Mouse (Mus musculus) MEL (cell line): ENCODE data around the gene Lmod1. TPM values are rescaled to one million over a fixed set of nuclear protein-coding genes. Genes with fewer than 3 reads are reported as not detected.

Experiments used
- DNase-seq: peaks from one replicate; pipeline ENCODE4 v3.0.0; 2011; ENCODE audit warnings: low read depth, low spot score
- H3K27ac ChIP-seq: 2 replicates; pipeline ENCODE4 v1.5.1; 2012; ENCODE audit warnings: low read depth, mild to moderate bottlenecking, control low read depth, low read length, moderate library complexity; ENCODE audit not compliant: control insufficient read depth
- H3K27me3 ChIP-seq, 2 experiments: fragments of 150-350 bp in 1 of 2; sonication (generic) in 1 of 2; 2 replicates each; pipeline ENCODE4 v1.6.1; 2012; ENCODE audit warnings: low read length in 2 of 2, mild to moderate bottlenecking in 2 of 2, improper control_type of control experiment in 1 of 2, moderate library complexity in 1 of 2; ENCODE audit not compliant: insufficient read depth in 2 of 2, control insufficient read depth in 1 of 2
- H3K36me3 ChIP-seq, 2 experiments: 2 replicates each; pipeline ENCODE4 v1.6.1; 2012 to 2014; ENCODE audit warnings: low read length in 2 of 2, improper control_type of control experiment in 1 of 2, inconsistent platforms in 1 of 2, mild to moderate bottlenecking in 1 of 2; ENCODE audit not compliant: insufficient read depth in 2 of 2, control insufficient read depth in 1 of 2
- H3K4me1 ChIP-seq, 2 experiments: fragments of 150-350 bp in 1 of 2; sonication (generic) in 1 of 2; 2 replicates each; pipeline ENCODE4 v1.6.1; 2012; ENCODE audit warnings: low read length in 2 of 2, improper control_type of control experiment in 1 of 2, mild to moderate bottlenecking in 1 of 2; ENCODE audit not compliant: insufficient read depth in 2 of 2, control insufficient read depth in 1 of 2
- H3K4me3 ChIP-seq, 2 experiments: fragments of 150-350 bp in 1 of 2; sonication (generic) in 1 of 2; 2 replicates each; pipeline ENCODE4 v1.5.1; 2012; ENCODE audit warnings: low read depth in 2 of 2, low read length in 2 of 2, mild to moderate bottlenecking in 2 of 2, moderate library complexity in 2 of 2, control low read depth in 1 of 2, improper control_type of control experiment in 1 of 2; ENCODE audit not compliant: control insufficient read depth in 1 of 2, insufficient read depth in 1 of 2
- H3K79me2 ChIP-seq: 2 replicates; pipeline ENCODE4 v1.6.1; 2012; ENCODE audit warnings: mild to moderate bottlenecking, low read length, moderate library complexity; ENCODE audit not compliant: control insufficient read depth, poor library complexity, insufficient read depth
- H3K9ac ChIP-seq: 2 replicates; pipeline ENCODE4 v1.6.1; 2012; ENCODE audit warnings: low read depth, mild to moderate bottlenecking, control low read depth, low read length, moderate library complexity; ENCODE audit not compliant: control insufficient read depth, poor library complexity, severe bottlenecking
- H3K9me3 ChIP-seq: fragments of 150-350 bp; sonication (generic); replicated peaks from 2 replicates; pipeline ENCODE4 v1.6.1; 2012; ENCODE audit warnings: mild to moderate bottlenecking, low read length, improper control_type of control experiment, moderate library complexity; ENCODE audit not compliant: insufficient read depth
- CHD2 ChIP-seq: IDR thresholded peaks from 2 replicates; pipeline ENCODE4 v1.6.1; 2011; ENCODE audit warnings: low read length, improper control_type of control experiment
- CTCF ChIP-seq, 3 experiments: IDR thresholded peaks in 2 of 3; conservative IDR thresholded peaks in 1 of 3; 2 replicates each; pipeline ENCODE4 v1.5.1; 2011 to 2012; ENCODE audit warnings: low read length in 3 of 3, low read depth in 2 of 3, mild to moderate bottlenecking in 2 of 3, improper control_type of control experiment in 1 of 3, inconsistent platforms in 1 of 3, mixed read lengths in 1 of 3, moderate library complexity in 1 of 3; ENCODE audit not compliant: control insufficient read depth in 1 of 3, insufficient read depth in 1 of 3, poor library complexity in 1 of 3, severe bottlenecking in 1 of 3
- E2F4 ChIP-seq: IDR thresholded peaks from 2 replicates; pipeline ENCODE4 v1.6.1; 2011; ENCODE audit warnings: low read depth, low read length, improper control_type of control experiment, borderline replicate concordance
- ELF1 ChIP-seq: IDR thresholded peaks from 2 replicates; pipeline ENCODE4 v1.6.1; 2014; ENCODE audit warnings: low read depth, mild to moderate bottlenecking, inconsistent platforms, low read length, improper control_type of control experiment, moderate library complexity
- GATA1 ChIP-seq: IDR thresholded peaks from 2 replicates; pipeline ENCODE4 v1.6.1; 2011; ENCODE audit warnings: low read depth, low read length, improper control_type of control experiment
- HCFC1 ChIP-seq: IDR thresholded peaks from 2 replicates; pipeline ENCODE4 v1.6.1; 2012; ENCODE audit warnings: low read depth, mild to moderate bottlenecking, inconsistent platforms, low read length, improper control_type of control experiment, moderate library complexity
- MAX ChIP-seq: IDR thresholded peaks from 2 replicates; pipeline ENCODE4 v1.6.1; 2011; ENCODE audit warnings: low read length, improper control_type of control experiment
- MEF2A ChIP-seq: IDR thresholded peaks from 2 replicates; pipeline ENCODE4 v1.6.1; 2014; ENCODE audit warnings: low read depth, mild to moderate bottlenecking, inconsistent platforms, low read length, improper control_type of control experiment; ENCODE audit not compliant: poor library complexity, insufficient replicate concordance, severe bottlenecking; ENCODE audit errors: extremely low read depth
- MXI1 ChIP-seq: IDR thresholded peaks from 2 replicates; pipeline ENCODE4 v1.6.1; 2011; ENCODE audit warnings: mild to moderate bottlenecking, low read depth, low read length, improper control_type of control experiment
- MYB ChIP-seq: IDR thresholded peaks from 2 replicates; pipeline ENCODE4 v1.6.1; 2011; ENCODE audit warnings: mild to moderate bottlenecking, low read depth, low read length, improper control_type of control experiment
- MYC ChIP-seq: IDR thresholded peaks from 2 replicates; pipeline ENCODE4 v1.6.1; 2011; ENCODE audit warnings: low read depth, mild to moderate bottlenecking, low read length, improper control_type of control experiment, moderate library complexity
- NRF1 ChIP-seq: IDR thresholded peaks from 2 replicates; pipeline ENCODE4 v1.6.1; 2014; ENCODE audit warnings: low read depth, mild to moderate bottlenecking, inconsistent platforms, low read length, improper control_type of control experiment, moderate library complexity; ENCODE audit not compliant: poor library complexity, insufficient read depth, severe bottlenecking
- POLR2AphosphoS2 ChIP-seq: IDR thresholded peaks from 2 replicates; pipeline ENCODE4 v1.6.1; 2011; ENCODE audit warnings: low read length, improper control_type of control experiment
- SMC3 ChIP-seq: IDR thresholded peaks from 2 replicates; pipeline ENCODE4 v1.6.1; 2011; ENCODE audit warnings: low read depth, low read length, improper control_type of control experiment
- TCF12 ChIP-seq: IDR thresholded peaks from 2 replicates; pipeline ENCODE4 v1.6.1; 2014; ENCODE audit warnings: low read depth, mild to moderate bottlenecking, inconsistent platforms, low read length, improper control_type of control experiment, moderate library complexity
- USF1 ChIP-seq: IDR thresholded peaks from 2 replicates; pipeline ENCODE4 v1.6.1; 2014; ENCODE audit warnings: low read depth, mild to moderate bottlenecking, inconsistent platforms, low read length, improper control_type of control experiment, moderate library complexity
- ZC3H11A ChIP-seq: IDR thresholded peaks from 2 replicates; pipeline ENCODE4 v1.6.1; 2012; ENCODE audit warnings: low read depth, mild to moderate bottlenecking, inconsistent platforms, low read length, improper control_type of control experiment
- ZKSCAN1 ChIP-seq: IDR thresholded peaks from 2 replicates; pipeline ENCODE4 v1.6.1; 2012; ENCODE audit warnings: low read depth, mild to moderate bottlenecking, inconsistent platforms, low read length, improper control_type of control experiment, moderate library complexity
- ZMIZ1 ChIP-seq: IDR thresholded peaks from 2 replicates; pipeline ENCODE4 v1.6.1; 2012; ENCODE audit warnings: low read depth, mild to moderate bottlenecking, inconsistent platforms, low read length, improper control_type of control experiment, moderate library complexity
- polyA plus RNA-seq, 2 experiments: library from polyadenylated mRNA; stranded (reverse) in 1 of 2; unstranded in 1 of 2; fragments of >175 nt in 1 of 2; fragments of >200 nt in 1 of 2; gene quantifications; 2 replicates each; pipeline versions ENCODE4 v1.2.1 to v1.2.4; 2012; ENCODE audit warnings: low replicate concordance in 2 of 2, low read depth in 1 of 2; ENCODE audit not compliant: insufficient read length in 2 of 2, insufficient read depth in 1 of 2, missing spikeins in 1 of 2
- total RNA-seq: library from RNA; depleted of rRNA; stranded (reverse); fragments of 300-350 nt; gene quantifications from 2 replicates; pipeline ENCODE4 v1.2.3, GENCODE M21; 2012

Gene Lmod1
- total and polyA plus RNA-seq, 3 experiments: not detected

- Histone ChIP-seq H3K79me2 (no peaks in the 10 kb centered on the region), H3K27ac (no peak overlapping the region), H3K27me3 (no peaks in the 10 kb centered on the region), H3K9ac (no peak overlapping the region), H3K4me3 (no peak overlapping the region), H3K4me1 (peaks cover 5 to 6% of the 10 kb centered on the region in 2 experiments), H3K9me3 (no peaks in the 10 kb centered on the region), H3K36me3 (no peaks in the 10 kb centered on the region)
- no peak for DNase-seq
- no peak for TF ChIP-seq ZKSCAN1
These were observed 48.6 kb downstream of the Lmod1 start for GRCm38 (mm10) chr1:135373171-135373677.

GRCm38 (mm10) chr1:135374175-135374867 lies 49.7 kb downstream of the Lmod1 start:
- Histone ChIP-seq H3K27me3 (no peaks in the 10 kb centered on the region), H3K4me3 (no peak overlapping the region)

GRCm38 (mm10) chr1:135374868-135375581 lies 50.4 kb downstream of the Lmod1 start, which contains the start of gene Shisa4:
Shisa4 (minus strand) TSS chr1:135375237.
- no peaks in the 10 kb centered on the region for H3K9me3 ChIP-seq
- no peak within 1 kb of the TSS for H3K4me3 ChIP-seq
- no peaks in the 10 kb centered on the region for H3K36me3 ChIP-seq
- H3K9ac ChIP-seq: no peak within 1 kb of the TSS
- no peaks in the 10 kb centered on the region for H3K79me2 ChIP-seq
- H3K27me3 ChIP-seq: no peaks in the 10 kb centered on the region
- TF ChIP-seq MYB (no peak), SMC3 (no peak), MXI1 (no peak), ZC3H11A (no peak), CTCF (IDR thresholded peaks at IDR 0.05 in 2 of 3, conservative IDR thresholded peaks at IDR 0.05 in 1 of 3; ENCODE audit: control insufficient read depth in 1 of 3, insufficient read depth in 1 of 3, low read depth in 2 of 3, low read length in 3 of 3, poor library complexity in 1 of 3, severe bottlenecking in 1 of 3) (no peak), POLR2AphosphoS2 (no peak), CHD2 (no peak), NRF1 (no peak), MAX (no peak), ELF1 (no peak)
- DNase-seq: no peak
- H3K4me1 ChIP-seq: no peaks in the 10 kb centered on the region
- H3K27ac ChIP-seq: no peak within 1 kb of the TSS

More at GRCm38 (mm10) chr1:135374175-135374867, 49.7 kb downstream of the Lmod1 start:
- Histone ChIP-seq H3K27ac (no peak overlapping the region), H3K79me2 (no peaks in the 10 kb centered on the region), H3K9ac (no peak overlapping the region), H3K4me1 (peaks cover 2 to 3% of the 10 kb centered on the region in 2 experiments; a peak in 3 of 4 replicates), H3K9me3 (no peaks in the 10 kb centered on the region), H3K36me3 (no peaks in the 10 kb centered on the region)
- TF ChIP-seq HCFC1 (no peak), GATA1 (no peak), MAX (no peak), ZC3H11A (no peak), MEF2A (no peak), POLR2AphosphoS2 (no peak), ZMIZ1 (no peak), E2F4 (no peak), USF1 (no peak), TCF12 (no peak), CTCF (IDR thresholded peaks at IDR 0.05 in 2 of 3, conservative IDR thresholded peaks at IDR 0.05 in 1 of 3; ENCODE audit: control insufficient read depth in 1 of 3, insufficient read depth in 1 of 3, low read depth in 2 of 3, low read length in 3 of 3, poor library complexity in 1 of 3, severe bottlenecking in 1 of 3) (no peak), MYC (no peak)
- no peak for DNase-seq
